Mouse (Mus musculus) hindbrain, embryonic 15.5 days (tissue): ENCODE data around the gene Strada. TPM values are rescaled to one million over a fixed set of nuclear protein-coding genes. Genes with fewer than 3 reads are reported as not detected.

Experiments
- ATAC-seq: fragments of 200-750 bp; cut with Nextera tagmentation; 2 replicates; pipeline ENCODE4 v1.8.0; 2017; ENCODE audit warnings: low read depth, moderate number of reproducible peaks, moderate TSS enrichment; ENCODE audit not compliant: low FRiP score
- H3K27ac ChIP-seq: fragments of 300-500 bp; sonication (generic); replicated peaks from 2 replicates; pipeline ENCODE4 v1.5.1; 2015; ENCODE audit warnings: mild to moderate bottlenecking, inconsistent platforms
- H3K27me3 ChIP-seq: fragments of 300-500 bp; sonication (generic); 2 replicates; pipeline ENCODE4 v1.6.1; 2015; ENCODE audit warnings: control low read depth, inconsistent platforms
- H3K36me3 ChIP-seq: fragments of 300-500 bp; sonication (generic); 2 replicates; pipeline ENCODE4 v1.6.1; 2015; ENCODE audit warnings: control low read depth, inconsistent platforms
- H3K4me1 ChIP-seq: fragments of 300-500 bp; sonication (generic); replicated peaks from 2 replicates; pipeline ENCODE4 v1.6.1; 2015; ENCODE audit warnings: control low read depth, inconsistent platforms
- H3K4me2 ChIP-seq: fragments of 300-500 bp; sonication (generic); 2 replicates; pipeline ENCODE4 v1.6.1; 2015; ENCODE audit warnings: moderate library complexity, mild to moderate bottlenecking, inconsistent platforms
- H3K4me3 ChIP-seq: fragments of 300-500 bp; sonication (generic); 2 replicates; pipeline ENCODE4 v1.5.1; 2015; ENCODE audit warnings: mild to moderate bottlenecking, inconsistent platforms
- H3K9ac ChIP-seq: fragments of 300-500 bp; sonication (generic); 2 replicates; pipeline ENCODE4 v1.6.1; 2015; ENCODE audit warnings: inconsistent platforms
- H3K9me3 ChIP-seq: fragments of 300-500 bp; sonication (generic); 2 replicates; pipeline ENCODE4 v1.6.1; 2016; ENCODE audit warnings: control low read depth, inconsistent platforms
- WGBS: fragments of 180-500 bp; shearing (Covaris S2); methylation state at CpG from one replicate; pipeline ENCODE4 v1.1.7; 2015; 5-methylcytosine and 5-hydroxymethylcytosine counted together
- polyA plus RNA-seq: library from polyadenylated mRNA; unstranded; fragments of >200 nt; fragmentation: Nextera tagmentation; extraction: Ambion mirVana; gene quantifications from 2 replicates; pipeline ENCODE4 v1.2.1, GENCODE M21; 2015

The Strada gene
- polyA plus RNA-seq, 1 experiment from 2014 or later: 28.7 TPM

DNA sequence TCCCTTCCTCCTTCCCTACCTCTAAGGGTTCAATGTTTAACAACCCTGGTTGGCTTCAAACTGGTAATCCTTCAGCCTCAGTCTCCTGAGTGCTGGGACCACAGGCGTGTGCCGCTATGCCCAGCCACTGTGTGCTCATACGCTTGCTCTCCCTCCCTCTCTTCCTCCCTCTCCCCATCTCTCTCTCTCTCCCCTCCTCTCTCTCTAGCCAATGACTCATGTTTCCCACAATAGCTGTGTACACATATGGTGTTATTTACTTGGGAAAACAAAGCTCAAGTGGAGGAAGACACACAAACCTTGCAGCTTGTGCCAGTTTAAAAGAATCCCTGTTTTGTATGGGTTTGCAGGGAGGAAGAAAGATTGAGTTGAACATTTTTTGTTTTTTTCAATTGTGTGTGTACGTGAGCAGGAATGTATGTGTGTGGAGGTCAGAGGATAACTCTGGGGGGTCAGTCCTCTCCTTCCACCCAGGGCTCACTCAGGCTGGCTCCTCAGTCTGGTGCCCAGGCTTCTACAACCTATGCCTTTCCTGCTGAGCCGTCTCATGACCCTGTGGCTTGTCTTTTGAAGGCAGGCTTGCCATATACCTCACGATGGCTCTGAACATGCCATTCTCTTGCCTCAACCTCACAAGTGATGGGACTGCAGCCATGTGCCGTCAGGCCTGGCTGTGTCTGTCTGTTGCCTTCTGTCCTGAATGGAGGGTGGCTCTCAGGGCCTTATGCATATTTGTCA is 22.1 kb downstream of the Strada start:
- WGBS: 88% methylated on average over 7 of the region's 7 CpGs
- Histone ChIP-seq H3K36me3 (peaks cover 12% of the 10 kb centered on the region), H3K4me3 (no peak overlapping the region), H3K9ac (no peak overlapping the region), H3K27me3 (no peaks in the 10 kb centered on the region), H3K27ac (no peak overlapping the region), H3K4me2 (no peak overlapping the region), H3K9me3 (no peaks in the 10 kb centered on the region), H3K4me1 (no peaks in the 10 kb centered on the region)
- ATAC-seq: no peak

DNA sequence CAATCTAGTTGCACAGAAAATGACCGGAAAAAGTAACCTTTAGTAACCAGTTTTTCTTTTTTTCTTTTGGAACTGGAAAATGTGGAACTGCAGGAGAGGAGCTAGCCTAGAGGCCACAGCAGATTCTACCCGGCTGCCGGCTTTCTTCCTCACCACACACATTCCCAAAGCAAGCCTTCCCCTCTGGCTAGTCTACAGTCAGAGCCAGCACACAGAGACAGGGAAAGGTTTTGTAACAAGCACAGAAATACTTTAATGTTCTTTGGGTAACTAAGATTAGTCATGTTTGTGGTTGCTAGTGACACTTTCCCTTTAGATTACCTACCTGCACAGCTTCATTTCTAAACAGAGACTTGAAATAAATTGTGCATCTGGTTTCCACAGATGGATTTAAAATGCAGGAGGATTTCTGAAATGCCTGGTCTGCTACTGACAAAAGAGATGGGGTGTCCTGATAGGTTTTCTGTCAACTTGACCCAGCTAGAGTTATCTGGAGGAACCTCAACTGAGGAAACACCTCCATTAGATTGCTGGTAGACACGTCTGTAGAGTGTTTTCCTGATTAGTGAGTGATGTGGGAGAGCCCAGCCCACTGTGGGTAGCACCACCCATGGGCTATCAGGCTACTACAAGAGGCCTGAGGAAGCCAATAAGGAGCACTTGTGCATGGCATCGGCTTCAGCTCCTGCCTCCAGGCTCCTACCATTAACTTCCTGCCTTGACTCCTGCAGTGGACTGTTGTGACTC is 23.8 kb downstream of the Strada start:
- Histone ChIP-seq H3K27me3 (no peaks in the 10 kb centered on the region), H3K4me3 (no peak overlapping the region), H3K27ac (no peak overlapping the region), H3K4me1 (no peaks in the 10 kb centered on the region), H3K4me2 (no peak overlapping the region), H3K9me3 (no peaks in the 10 kb centered on the region), H3K9ac (no peak overlapping the region), H3K36me3 (peaks cover 3% of the 10 kb centered on the region; the same call in 1 of the 2 replicates)
- ATAC-seq: no peak
- 87% methylated on average over 5 of the region's 5 CpGs for WGBS

DNA sequence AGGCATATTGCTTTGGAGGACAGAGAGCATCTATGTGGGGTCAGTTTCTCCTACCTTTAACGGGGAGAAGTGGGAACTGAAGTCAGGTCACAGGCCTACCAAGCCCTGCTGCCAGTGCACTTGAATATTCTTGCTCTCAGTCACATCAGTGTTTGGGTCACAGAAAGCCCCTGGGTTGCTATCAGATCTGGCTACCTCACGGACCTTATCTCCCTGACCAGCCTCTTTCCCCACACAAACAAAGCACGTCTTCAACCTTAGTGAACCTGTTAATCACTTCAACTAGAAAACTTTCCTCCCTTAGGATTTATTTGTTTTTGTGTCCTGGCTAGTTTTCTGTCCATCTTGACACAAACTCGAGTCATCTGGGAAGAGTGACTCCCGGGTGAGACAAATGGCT is 25.6 kb downstream of the Strada start:
- peaks cover 7% of the 10 kb centered on the region; the same call in 1 of the 2 replicates for H3K36me3 ChIP-seq
- no peaks in the 10 kb centered on the region for H3K4me1 ChIP-seq
- no peak overlapping the region for H3K9ac ChIP-seq
- H3K27me3 ChIP-seq: no peaks in the 10 kb centered on the region
- no peak overlapping the region for H3K27ac ChIP-seq
- H3K9me3 ChIP-seq: no peaks in the 10 kb centered on the region
- 85% methylated on average over 5 of the region's 5 CpGs for WGBS
- ATAC-seq: no peak
- no peak overlapping the region for H3K4me3 ChIP-seq
- no peak overlapping the region for H3K4me2 ChIP-seq

DNA sequence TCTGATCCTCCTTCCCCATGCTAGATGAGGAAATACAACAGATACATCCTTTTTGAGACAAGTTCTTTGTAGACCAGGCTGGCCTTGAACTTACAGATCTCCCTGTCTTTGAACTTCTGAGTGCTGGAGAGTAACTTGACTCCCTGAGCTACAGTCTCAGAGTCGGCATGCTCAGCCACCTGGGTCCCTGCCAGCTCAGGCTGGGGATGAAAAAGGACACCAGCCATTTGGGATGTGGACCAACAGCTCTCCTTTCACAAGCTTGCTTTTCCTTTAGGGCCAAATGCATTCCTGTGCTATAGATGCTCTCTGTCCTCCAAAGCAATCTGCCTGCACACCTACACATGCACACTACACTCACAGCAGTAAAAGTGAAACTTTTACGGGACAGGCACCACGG is 26.9 kb downstream of the Strada start:
- no peaks in the 10 kb centered on the region for H3K27me3 ChIP-seq
- H3K4me1 ChIP-seq: no peaks in the 10 kb centered on the region
- H3K4me3 ChIP-seq: no peak overlapping the region
- no peak for ATAC-seq
- H3K27ac ChIP-seq: no peak overlapping the region
- H3K9ac ChIP-seq: no peak overlapping the region
- H3K36me3 ChIP-seq: peaks cover 7% of the 10 kb centered on the region; the same call in 1 of the 2 replicates
- H3K4me2 ChIP-seq: no peak overlapping the region
- 78% methylated on average over 3 of the region's 3 CpGs for WGBS
- no peaks in the 10 kb centered on the region for H3K9me3 ChIP-seq

DNA sequence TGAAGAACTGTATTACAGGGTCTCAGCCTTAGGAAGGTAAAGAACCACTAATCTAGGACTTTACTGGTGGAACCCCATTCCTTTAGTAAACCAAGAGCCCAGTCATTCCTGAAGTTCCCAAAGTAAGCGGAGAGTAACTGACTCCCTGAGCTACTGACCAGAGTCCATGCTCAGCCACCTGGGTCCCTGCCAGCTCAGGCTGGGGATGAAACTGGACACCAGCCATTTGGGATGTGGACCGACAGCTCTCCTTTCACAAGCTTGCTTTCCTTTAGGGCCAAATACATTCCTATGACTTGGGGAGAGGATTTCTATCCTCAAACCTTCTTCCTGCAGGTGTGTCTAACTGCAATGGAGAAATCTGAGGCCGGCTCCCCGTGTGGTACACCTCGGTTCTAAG is 27.6 kb downstream of the Strada start:
- no peak for ATAC-seq
- no peak overlapping the region for H3K27ac ChIP-seq
- H3K4me1 ChIP-seq: no peaks in the 10 kb centered on the region
- H3K4me2 ChIP-seq: no peak overlapping the region
- H3K9ac ChIP-seq: no peak overlapping the region
- no peaks in the 10 kb centered on the region for H3K9me3 ChIP-seq
- peaks cover 7% of the 10 kb centered on the region; the same call in 1 of the 2 replicates for H3K36me3 ChIP-seq
- 88% methylated on average over 5 of the region's 5 CpGs for WGBS
- no peaks in the 10 kb centered on the region for H3K27me3 ChIP-seq
- H3K4me3 ChIP-seq: no peak overlapping the region

DNA sequence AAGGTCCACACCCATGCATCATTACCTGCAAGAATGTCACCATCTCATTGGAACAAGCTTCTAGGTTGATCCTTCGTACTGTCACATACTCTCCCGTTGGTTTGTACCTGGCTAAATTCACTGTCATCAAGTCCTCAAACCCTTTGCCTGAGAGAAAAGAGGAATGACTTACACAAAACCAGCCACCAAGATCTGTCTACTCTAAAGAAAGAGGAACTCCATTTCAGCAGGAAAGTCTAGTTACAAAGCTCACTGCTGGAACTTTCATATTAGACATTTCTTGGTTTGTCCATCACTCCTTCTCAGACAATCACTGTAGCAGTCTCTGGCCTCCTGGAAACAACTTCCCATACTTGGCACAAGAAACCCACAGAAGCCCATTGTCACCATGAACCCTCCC is 28.7 kb downstream of the Strada start:
- Histone ChIP-seq H3K27ac (no peak overlapping the region), H3K36me3 (peaks cover 4% of the 10 kb centered on the region; the same call in 1 of the 2 replicates), H3K4me3 (no peak overlapping the region), H3K4me1 (no peaks in the 10 kb centered on the region), H3K4me2 (no peak overlapping the region), H3K9ac (no peak overlapping the region), H3K9me3 (no peaks in the 10 kb centered on the region), H3K27me3 (no peaks in the 10 kb centered on the region)
- 95% methylated on average over 2 of the region's 2 CpGs for WGBS
- ATAC-seq: no peak

DNA sequence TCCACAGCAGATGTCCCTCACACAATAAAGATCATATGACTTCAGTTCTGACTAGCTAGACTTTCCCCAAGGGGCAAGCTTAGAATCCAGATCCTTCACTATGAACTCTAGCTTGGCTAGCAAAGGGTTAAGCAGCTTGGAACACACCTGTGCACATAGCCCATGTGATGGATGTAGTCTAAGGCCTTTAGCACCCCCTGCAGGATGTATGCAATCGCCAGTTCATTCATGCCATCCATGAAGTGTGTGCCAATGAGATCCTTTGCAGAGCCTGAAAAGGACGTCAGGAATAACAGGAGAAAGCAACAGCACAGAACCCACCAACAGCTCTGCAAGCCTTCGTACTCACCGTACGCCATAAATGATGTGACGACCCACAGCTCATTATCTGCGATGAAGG is 31.2 kb downstream of the Strada start:
- no peak for ATAC-seq
- no peak overlapping the region for H3K4me3 ChIP-seq
- no peaks in the 10 kb centered on the region for H3K9me3 ChIP-seq
- H3K4me1 ChIP-seq: no peaks in the 10 kb centered on the region
- H3K9ac ChIP-seq: no peak overlapping the region
- H3K36me3 ChIP-seq: peaks cover 18% of the 10 kb centered on the region; the same call in 1 of the 2 replicates
- no peak overlapping the region for H3K4me2 ChIP-seq
- 77% methylated on average over 7 of the region's 7 CpGs for WGBS
- H3K27ac ChIP-seq: no peak overlapping the region
- no peaks in the 10 kb centered on the region for H3K27me3 ChIP-seq

DNA sequence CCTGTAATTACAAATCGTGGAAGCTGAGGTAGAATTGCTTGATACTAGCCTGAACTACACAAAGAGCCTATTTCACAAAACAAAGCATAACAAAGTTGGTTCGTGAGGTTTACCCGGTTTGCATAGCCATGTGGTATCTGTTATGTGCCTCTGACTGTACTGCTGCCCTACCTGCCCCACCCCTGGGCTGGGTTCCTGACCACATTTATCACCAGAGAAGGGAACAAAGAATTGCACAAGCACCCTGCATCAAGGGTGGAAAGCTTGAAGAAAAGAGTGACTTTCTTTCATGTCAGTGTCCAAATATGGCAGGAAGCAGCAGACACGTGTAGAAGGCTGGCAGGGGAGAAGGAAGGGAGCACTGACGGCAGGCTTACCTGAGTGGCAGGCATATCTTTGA is 34.5 kb downstream of the Strada start:
- Histone ChIP-seq H3K4me2 (no peak overlapping the region), H3K4me1 (no peaks in the 10 kb centered on the region), H3K36me3 (peaks cover 27% of the 10 kb centered on the region; the same call in 1 of the 2 replicates), H3K9ac (no peak overlapping the region), H3K27ac (no peak overlapping the region), H3K27me3 (no peaks in the 10 kb centered on the region), H3K4me3 (no peak overlapping the region), H3K9me3 (no peaks in the 10 kb centered on the region)
- 88% methylated on average over 5 of the region's 5 CpGs for WGBS
- no peak for ATAC-seq

DNA sequence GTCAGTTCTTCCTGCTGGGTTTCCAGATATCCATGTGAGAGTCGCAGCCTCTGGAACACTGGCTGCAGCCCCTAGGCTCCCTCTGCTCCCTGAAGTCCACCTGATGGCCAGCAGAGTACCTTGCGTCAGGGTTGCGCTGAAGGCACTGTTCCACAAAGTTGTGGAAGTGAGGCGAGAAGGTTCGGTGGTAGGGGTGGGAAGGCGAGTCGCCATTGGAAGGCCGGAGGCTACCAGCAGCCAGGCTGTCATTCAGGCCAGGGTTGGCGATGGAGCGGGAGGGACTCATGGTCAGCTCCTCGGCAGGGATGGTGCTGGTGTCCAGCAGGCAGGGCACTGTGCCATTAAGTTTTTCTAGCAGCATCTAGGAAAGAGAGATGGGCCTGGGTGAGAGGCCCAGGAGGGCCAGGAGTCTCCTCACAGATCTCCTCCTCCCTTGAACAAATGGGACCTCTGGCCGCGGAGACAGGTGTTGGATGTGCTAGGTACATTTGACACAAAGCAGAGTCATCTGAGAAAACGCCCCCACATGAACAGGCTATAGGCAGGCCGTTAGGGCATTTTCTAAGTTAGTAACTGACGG is 37.3 kb downstream of the Strada start:
- 94% methylated on average over 16 of the region's 16 CpGs for WGBS
- H3K9ac ChIP-seq: no peak overlapping the region
- no peak overlapping the region for H3K27ac ChIP-seq
- H3K27me3 ChIP-seq: no peaks in the 10 kb centered on the region
- H3K4me2 ChIP-seq: no peak overlapping the region
- peaks cover 27% of the 10 kb centered on the region; the same call in 1 of the 2 replicates for H3K36me3 ChIP-seq
- ATAC-seq: no peak
- peaks cover 16% of the 10 kb centered on the region for H3K4me1 ChIP-seq
- no peaks in the 10 kb centered on the region for H3K9me3 ChIP-seq
- H3K4me3 ChIP-seq: no peak overlapping the region

DNA sequence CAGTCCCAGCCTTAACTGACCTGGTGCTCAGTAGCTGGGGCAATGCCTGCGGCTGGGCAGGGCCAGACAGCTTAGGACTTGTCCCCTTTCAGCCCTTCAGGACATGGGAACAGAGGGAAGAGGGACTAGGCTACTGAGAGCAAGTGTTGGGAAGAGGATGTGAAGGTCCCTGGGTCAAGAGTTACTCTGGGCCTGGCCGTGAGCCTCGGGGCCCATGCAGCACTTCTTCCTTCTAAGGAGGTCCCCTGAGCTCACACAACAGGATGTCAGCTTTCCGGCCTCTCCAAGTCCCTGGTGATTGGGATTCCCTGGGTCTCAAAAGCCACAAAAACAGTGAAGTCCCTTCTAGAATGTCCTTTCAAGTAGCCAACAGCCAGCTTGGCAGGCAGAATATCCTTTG is 38.4 kb downstream of the Strada start:
- no peak overlapping the region for H3K4me2 ChIP-seq
- no peak overlapping the region for H3K9ac ChIP-seq
- H3K36me3 ChIP-seq: peaks cover 27% of the 10 kb centered on the region; the same call in 1 of the 2 replicates
- H3K4me3 ChIP-seq: no peak overlapping the region
- H3K4me1 ChIP-seq: peaks cover 25% of the 10 kb centered on the region
- 90% methylated on average over 4 of the region's 4 CpGs for WGBS
- no peaks in the 10 kb centered on the region for H3K27me3 ChIP-seq
- no peak overlapping the region for H3K27ac ChIP-seq
- no peaks in the 10 kb centered on the region for H3K9me3 ChIP-seq
- no peak for ATAC-seq

DNA sequence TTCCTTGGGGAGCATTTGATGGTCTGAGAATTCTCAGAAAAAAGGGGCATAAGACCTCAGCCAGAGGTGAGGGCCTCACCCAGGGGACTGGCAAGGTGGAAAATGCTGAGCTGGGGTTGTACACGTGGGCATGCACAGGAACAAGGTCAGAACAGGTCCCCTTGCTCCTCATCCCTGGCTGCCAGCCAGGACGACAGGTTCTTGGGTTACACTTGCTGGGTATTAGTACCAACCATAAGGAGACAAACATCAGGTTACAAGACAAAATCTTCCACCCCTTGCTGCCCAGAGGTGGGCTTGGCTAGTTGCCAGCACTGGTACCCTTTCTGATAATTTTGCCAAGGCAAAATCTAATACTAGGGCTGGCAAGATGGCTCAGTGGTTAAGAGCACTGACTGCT is 39.7 kb downstream of the Strada start:
- H3K9me3 ChIP-seq: no peaks in the 10 kb centered on the region
- WGBS: 86% methylated on average over 2 of the region's 2 CpGs
- peaks cover 24% of the 10 kb centered on the region for H3K36me3 ChIP-seq
- H3K4me1 ChIP-seq: peaks cover 32% of the 10 kb centered on the region
- no peaks in the 10 kb centered on the region for H3K27me3 ChIP-seq
- no peak overlapping the region for H3K27ac ChIP-seq
- no peak for ATAC-seq
- no peak overlapping the region for H3K4me2 ChIP-seq
- no peak overlapping the region for H3K4me3 ChIP-seq
- H3K9ac ChIP-seq: no peak overlapping the region
